In the genomic region with DNA sequence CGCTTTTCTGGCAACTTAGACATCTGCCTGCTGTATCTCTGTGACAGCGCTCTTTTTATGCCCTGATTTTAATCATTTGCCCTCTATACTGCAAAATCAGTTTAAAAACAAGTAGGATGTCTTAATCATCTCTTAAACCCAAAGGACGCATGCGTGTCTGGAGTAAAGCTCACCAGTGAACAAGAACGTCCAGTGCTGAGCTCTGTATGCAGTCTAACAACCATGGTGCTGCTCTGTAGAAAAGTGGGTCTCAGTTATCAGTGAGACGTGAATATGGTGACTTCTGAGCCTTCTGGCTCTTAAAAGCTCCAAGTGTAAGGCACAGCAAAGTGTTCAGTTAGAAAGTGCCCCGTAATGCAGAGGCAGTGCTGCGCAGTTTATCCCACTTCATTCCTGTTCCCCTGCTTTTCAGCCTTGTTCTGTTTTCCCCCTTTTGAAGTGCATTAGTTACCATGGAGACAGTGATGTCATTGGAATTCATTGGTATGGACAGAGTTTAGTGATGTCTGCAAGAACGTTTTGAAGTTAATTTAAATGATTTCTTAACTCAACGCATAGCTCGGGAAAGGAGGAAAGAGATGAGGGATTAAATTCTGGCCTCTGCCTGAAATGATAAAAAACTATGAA, we compare ENCODE assay signal across 8 mouse cellular contexts.
DNase-seq lines count a peak whose midpoint lies in the region; ATAC-seq and TF ChIP-seq lines count a peak whose summit lies in the region.
"Had no signal": no experiment of that assay in that cellular context is flagged by ENCODE, and none has a peak within 500 bp of the region (broad histone marks: within the 10 kb centered on the region; RNA-seq: fewer than 3 reads in every experiment).

No protein-coding gene starts in this region.

- no peak overlapping the region for H3K4me2 ChIP-seq in neural tube, embryonic 11.5 days (ENCODE audit: low read depth)
- H3K4me2 ChIP-seq in forebrain, embryonic 11.5 days (ENCODE audit: low read depth, low read length, severe bottlenecking), result peak overlapping the region; percentile 2; the same call in 1 of the 2 replicates
- H3K4me2 ChIP-seq in limb, embryonic 14.5 days (replicated peaks; ENCODE audit: low read depth, low read length, severe bottlenecking), result no peak overlapping the region

- no peaks in the 10 kb centered on the region for H3K36me3 ChIP-seq in neural tube, embryonic 11.5 days (ENCODE audit: control insufficient read depth, insufficient read depth, low read length)
- H3K36me3 ChIP-seq in forebrain, embryonic 11.5 days (ENCODE audit: control insufficient read depth, insufficient read depth, low read length), result no peaks in the 10 kb centered on the region
- no peaks in the 10 kb centered on the region for H3K36me3 ChIP-seq in limb, embryonic 14.5 days (ENCODE audit: control insufficient read depth, insufficient read depth, low read length)

- no peak for DNase-seq in neural tube, embryonic 11.5 days (ENCODE audit: low spot score)
- no peak for DNase-seq in neural tube, embryonic 10.5 days (ENCODE audit: extremely low spot score, low spot score)
- DNase-seq in forebrain, embryonic 11.5 days (ENCODE audit: low spot score), result no peak
- peak; percentile 78 for DNase-seq in limb, embryonic 14.5 days (ENCODE audit: low spot score)
- DNase-seq in telencephalon, adult 2 months (ENCODE audit: low read depth, low spot score), result peak; percentile 29
- DNase-seq in ovary, postnatal 10 days (ENCODE audit: low spot score), result no peak
- no peak for DNase-seq in layer of hippocampus, adult 18-20 months (ENCODE audit: low spot score in 2 of 2)
- DNase-seq: cerebellum, adult 2 months had no signal

- no peak; the same call in 1 of the 2 replicates for ATAC-seq in neural tube, embryonic 11.5 days (ENCODE audit: insufficient read depth, low FRiP score, low TSS enrichment)
- peak; percentile 90 for ATAC-seq in forebrain, embryonic 11.5 days (replicated peaks; ENCODE audit: low FRiP score)
- peak; percentile 82 for ATAC-seq in limb, embryonic 14.5 days (ENCODE audit: low FRiP score, low read depth)

- WGBS in neural tube, embryonic 11.5 days, result 71% methylated on average over 11 of the region's 11 CpGs
- WGBS in forebrain, embryonic 11.5 days, result 40% methylated on average over 11 of the region's 11 CpGs
- 46% methylated on average over 11 of the region's 11 CpGs for WGBS in limb, embryonic 14.5 days

- H3K27me3 ChIP-seq in neural tube, embryonic 11.5 days (ENCODE audit: control insufficient read depth, insufficient read depth, low read length), result no peaks in the 10 kb centered on the region
- no peaks in the 10 kb centered on the region for H3K27me3 ChIP-seq in forebrain, embryonic 11.5 days (ENCODE audit: control insufficient read depth, insufficient read depth, low read length)
- no peaks in the 10 kb centered on the region for H3K27me3 ChIP-seq in limb, embryonic 14.5 days (ENCODE audit: control insufficient read depth, insufficient read depth, low read length)

- H3K27ac ChIP-seq in neural tube, embryonic 11.5 days (ENCODE audit: low read depth, low read length), result 0 out of 2 replicates have a peak overlapping the region, but pooled peaks have one; percentile 34
- H3K27ac ChIP-seq in forebrain, embryonic 11.5 days (ENCODE audit: low read depth, low read length), result 0 out of 2 replicates have a peak overlapping the region, but pooled peaks have one; percentile 51
- H3K27ac ChIP-seq in limb, embryonic 14.5 days (replicated peaks; ENCODE audit: low read depth, low read length), result peak overlapping the region; percentile 21; the same call in 1 of the 2 replicates

- no peak for TF ChIP-seq POLR2A in limb, embryonic 14.5 days (IDR thresholded peaks at IDR 0.05; ENCODE audit: borderline replicate concordance, extremely low read depth, insufficient read depth, insufficient read length)

- no peak overlapping the region for H3K9ac ChIP-seq in neural tube, embryonic 11.5 days (ENCODE audit: low read length)
- H3K9ac ChIP-seq in forebrain, embryonic 11.5 days (ENCODE audit: low read length), result peak overlapping the region; percentile 28
- no peak overlapping the region for H3K9ac ChIP-seq in limb, embryonic 14.5 days (ENCODE audit: low read depth, low read length, severe bottlenecking)

- no peaks in the 10 kb centered on the region for H3K9me3 ChIP-seq in neural tube, embryonic 11.5 days (ENCODE audit: control insufficient read depth, low read length)
- no peaks in the 10 kb centered on the region for H3K9me3 ChIP-seq in forebrain, embryonic 11.5 days (ENCODE audit: control insufficient read depth, low read length)
- H3K9me3 ChIP-seq in limb, embryonic 14.5 days (ENCODE audit: control insufficient read depth, low read length), result no peaks in the 10 kb centered on the region

- no peak overlapping the region for H3K4me3 ChIP-seq in neural tube, embryonic 11.5 days (ENCODE audit: low read depth, low read length)
- H3K4me3 ChIP-seq in forebrain, embryonic 11.5 days (ENCODE audit: low read depth, low read length), result no peak overlapping the region
- H3K4me3 ChIP-seq in limb, embryonic 14.5 days (replicated peaks; ENCODE audit: low read length), result no peak overlapping the region

- H3K4me1 ChIP-seq in neural tube, embryonic 11.5 days (ENCODE audit: control insufficient read depth, insufficient read depth, low read length), result peaks cover 4% of the 10 kb centered on the region; the same call in 1 of the 2 replicates
- peaks cover 6% of the 10 kb centered on the region for H3K4me1 ChIP-seq in forebrain, embryonic 11.5 days (replicated peaks; ENCODE audit: control insufficient read depth, insufficient read depth, low read length)
- H3K4me1 ChIP-seq in limb, embryonic 14.5 days (ENCODE audit: control insufficient read depth, insufficient read depth, low read length), result peaks cover 27% of the 10 kb centered on the region

Comparison
In these comparisons a context has a peak if more than half of its experiments do, and no peak if none do; other contexts are left out.
1. DNase-seq: peak in limb, embryonic 14.5 days (single experiment) and telencephalon, adult 2 months (single experiment); none in neural tube, embryonic 11.5 days (single experiment), neural tube, embryonic 10.5 days (single experiment), forebrain, embryonic 11.5 days (single experiment), ovary, postnatal 10 days (single experiment) and layer of hippocampus, adult 18-20 months (0 of 2).
2. Peak in every context shown above with its lines, with median percentiles within 50 percentile points of each other: H3K27ac ChIP-seq.